Mouse (Mus musculus): Measurements from ENCODE around the gene Hamp.
"Not testable (repeated sequence)": the region's sequence is repeated elsewhere in the genome, so short reads cannot be mapped to it uniquely, and the experiment has no call there.

The Hamp gene

DNA sequence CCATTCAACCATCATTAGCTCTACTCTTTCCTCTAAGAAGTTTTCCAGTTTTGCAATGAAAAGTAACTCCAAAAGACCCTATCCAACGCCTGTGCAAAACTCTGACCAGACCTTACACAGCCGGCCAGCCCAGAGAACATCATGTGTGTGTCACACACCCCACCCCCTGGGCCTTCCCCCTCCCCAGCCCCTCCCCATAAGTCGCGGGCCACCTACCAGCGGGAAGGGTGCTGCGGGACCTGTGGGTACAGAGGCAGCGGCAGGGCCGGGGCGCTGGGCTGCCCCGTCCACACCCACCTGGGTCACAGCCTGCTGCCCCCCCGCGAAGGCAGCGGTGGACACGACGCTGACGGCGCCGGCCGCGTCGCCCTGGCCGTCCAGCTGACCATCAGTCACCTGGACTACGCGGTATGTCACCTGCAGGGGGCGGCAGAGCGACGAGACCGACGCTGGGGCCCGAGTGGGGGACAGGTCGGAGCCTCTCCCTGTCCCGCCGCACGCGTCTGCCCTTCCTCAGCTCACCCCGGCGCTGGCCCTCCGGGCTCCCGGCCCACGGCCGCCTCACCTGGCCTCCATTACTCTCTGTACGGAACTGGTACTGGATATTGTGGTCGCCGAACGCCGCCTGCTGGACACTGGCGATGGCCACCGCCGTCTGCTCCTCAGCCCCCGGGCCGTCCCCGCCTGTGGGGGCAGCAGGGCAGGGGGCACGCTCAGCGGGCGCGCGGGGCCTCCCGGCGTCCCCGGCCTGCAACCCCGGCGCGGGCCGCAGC, 11.9 kb upstream of the Hamp start:
- DNase-seq = peak; percentile 83

DNA sequence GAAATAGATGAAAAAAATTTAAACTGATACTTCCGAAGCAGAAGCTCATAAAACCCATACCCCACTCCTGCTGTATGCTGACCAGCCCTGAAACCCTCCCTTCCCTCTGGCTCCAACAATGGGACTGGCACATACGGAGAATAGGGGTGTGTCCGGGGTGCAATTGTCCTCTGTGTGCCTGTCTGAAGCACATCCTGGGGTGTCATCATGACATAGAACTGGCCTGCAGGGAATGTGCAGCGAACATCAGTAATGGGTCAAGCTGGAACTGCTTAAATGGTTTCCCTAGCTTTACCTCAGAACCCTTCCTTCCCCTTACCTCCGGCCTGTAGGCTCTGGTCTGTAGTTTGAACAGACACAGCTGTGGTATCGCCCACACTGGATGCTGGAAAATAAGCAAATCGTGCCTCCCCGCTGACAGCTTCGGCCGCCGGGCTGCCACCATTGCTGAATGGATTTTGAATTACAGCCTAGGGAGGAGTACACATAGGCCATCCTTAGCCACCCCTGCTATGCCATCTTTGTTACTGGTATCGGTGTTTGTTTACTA, 11.2 kb upstream of the Hamp start:
- DNase-seq = no peak

DNA sequence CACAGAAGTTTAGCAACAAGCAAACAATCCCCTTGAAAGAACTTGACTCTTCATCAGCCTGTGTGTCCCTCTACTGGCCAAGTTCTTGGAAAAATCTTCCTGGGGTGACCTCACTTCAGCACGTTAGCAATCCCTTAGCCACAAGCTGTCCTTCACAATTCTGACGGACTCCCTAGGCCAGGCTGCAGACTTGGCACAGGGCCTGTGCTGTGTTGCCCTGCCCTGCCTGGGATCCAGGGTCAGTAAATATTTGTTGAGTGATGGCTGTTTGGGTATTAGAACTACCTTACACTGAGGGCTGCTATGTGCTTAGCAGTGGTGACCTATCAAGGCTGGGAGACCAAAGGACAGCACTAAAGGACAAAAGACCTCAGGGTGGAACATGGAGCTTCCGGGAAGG, 10.2 kb upstream of the Hamp start:
- DNase-seq = no peak

- DNase-seq = no peak
Measured at GRCm38 (mm10) chr7:30953459-30953858, 9.6 kb upstream of the Hamp start.

GRCm38 (mm10) chr7:30952441-30953265, 8.8 kb upstream of the Hamp start:
- no peak for DNase-seq

- DNase-seq = not testable (repeated sequence)
Measured at GRCm38 (mm10) chr7:30949902-30950301, 6.1 kb upstream of the Hamp start.

DNA sequence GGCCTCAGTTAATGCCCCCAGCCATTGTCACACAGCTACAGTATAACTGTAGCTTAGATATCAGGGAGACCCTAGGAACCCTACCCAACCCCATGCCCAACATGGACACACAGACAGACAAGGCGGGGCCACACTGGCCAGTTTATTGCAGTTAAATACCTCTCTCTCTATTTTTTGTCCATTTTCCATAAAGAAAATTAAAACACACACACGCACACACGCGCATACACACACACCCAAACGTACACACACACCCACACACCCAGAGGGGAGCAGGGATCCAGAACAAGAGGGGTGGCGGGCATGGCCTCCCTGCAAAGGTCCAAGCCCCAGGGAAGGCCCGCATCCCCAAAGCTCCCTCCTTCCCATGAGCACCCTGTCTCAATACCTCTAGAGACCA, 2.0 kb upstream of the Hamp start:
- no peak for DNase-seq

DNA sequence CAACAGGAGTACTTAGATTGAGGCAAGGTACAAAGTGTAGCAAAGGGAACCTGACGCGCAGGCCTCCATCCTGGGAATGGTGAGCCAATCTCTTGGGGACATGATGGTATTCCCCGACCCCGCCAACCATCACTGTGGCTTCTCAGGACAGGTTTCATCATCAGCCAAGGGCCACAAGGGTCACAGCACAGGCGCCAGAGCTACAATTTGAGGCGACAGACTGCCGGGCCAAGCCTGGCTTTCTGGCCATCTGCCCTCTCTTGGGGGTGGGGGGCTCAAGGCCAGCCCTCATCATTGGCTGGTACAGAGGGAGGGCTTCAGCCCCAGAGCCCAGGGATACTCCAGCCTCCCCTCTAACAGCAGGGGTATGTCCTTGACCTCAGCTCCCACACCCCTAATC, 1.6 kb upstream of the Hamp start:
- DNase-seq = not testable (repeated sequence)

DNA sequence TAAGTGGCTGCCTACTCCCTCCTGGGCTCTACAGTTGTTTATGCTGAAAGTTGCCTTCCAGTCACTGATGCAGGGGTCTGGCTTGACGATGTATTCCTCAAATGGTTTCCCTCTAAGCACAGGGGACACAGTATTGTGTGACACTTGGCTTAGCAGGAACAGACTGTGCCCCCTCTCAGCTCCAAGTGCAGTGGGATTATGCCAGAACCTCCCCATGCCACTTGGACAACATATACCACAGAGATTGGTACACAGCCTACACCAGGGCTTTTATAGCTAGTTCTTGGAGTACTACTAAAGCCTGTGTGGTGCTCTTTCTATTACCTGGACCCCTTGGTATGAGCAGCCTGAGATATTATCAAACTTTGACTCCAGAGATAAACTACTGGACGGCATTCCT, 874 bp upstream of the Hamp start:
- not testable (repeated sequence) for DNase-seq

- DNase-seq = not testable (repeated sequence)
Measured at GRCm38 (mm10) chr7:30942365-30942764, 1.5 kb downstream of the Hamp start.

DNA sequence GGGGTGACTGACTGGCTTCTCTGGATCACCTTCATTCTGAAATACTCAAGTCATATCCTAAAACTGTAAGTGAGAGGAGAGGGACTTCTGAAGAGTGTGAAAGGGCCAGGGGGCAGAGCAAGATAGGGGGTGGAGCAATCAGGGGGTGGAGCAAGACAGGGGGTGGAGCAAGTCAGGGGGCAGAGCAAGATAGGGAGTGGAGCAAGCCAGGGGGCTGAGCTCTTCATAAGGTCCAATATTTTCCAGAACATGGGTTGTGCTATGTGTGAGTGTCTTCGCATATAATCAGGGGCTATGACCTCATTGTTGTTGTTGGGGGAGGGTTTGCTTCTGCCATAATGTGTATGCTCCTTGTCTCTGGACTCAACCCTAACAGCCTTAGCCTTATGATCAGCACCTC, 3.8 kb downstream of the Hamp start:
- not testable (repeated sequence) for DNase-seq

DNA sequence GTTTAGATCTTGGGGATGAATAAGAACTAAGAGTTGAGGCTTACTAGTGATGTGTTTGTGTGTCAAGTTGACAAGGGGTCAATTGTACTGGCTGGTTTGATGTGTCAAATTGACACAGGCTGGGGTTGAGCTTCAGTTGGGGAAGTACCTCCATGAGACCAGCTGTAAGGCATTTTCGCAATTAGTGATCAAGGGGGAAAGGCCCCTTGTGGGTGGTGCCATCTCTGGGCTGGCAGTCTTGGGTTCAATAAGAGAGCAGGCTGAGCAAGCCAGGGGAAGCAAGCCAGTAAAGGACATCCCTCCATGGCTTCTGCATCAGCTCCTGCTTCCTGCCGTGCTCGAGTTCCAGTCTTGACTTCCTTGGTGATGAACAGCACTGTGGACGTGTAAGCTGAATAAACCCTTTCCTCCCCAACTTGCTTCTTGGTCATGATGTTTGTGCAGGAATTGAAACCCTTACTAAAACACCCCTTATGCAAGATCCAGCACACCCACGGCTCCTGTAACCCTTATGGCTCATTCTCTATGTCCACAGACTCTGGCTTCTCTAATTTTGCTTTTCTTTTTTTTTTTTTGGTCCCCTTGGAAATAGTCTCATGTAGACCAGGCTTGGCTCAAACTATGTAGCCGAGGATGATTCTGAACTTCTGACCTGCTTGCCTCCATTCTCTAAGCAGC, 8.3 kb downstream of the Hamp start:
- DNase-seq = not testable (repeated sequence)

GRCm38 (mm10) chr7:30924581-30924980, 19.3 kb downstream of the Hamp start, which contains the start of gene Hamp2:
TSS of gene Hamp2 (minus strand) at chr7:30924681.
- not testable (repeated sequence) for DNase-seq

- DNase-seq = no peak
Measured at GRCm38 (mm10) chr7:30924071-30924470, 19.8 kb downstream of the Hamp start.

DNA sequence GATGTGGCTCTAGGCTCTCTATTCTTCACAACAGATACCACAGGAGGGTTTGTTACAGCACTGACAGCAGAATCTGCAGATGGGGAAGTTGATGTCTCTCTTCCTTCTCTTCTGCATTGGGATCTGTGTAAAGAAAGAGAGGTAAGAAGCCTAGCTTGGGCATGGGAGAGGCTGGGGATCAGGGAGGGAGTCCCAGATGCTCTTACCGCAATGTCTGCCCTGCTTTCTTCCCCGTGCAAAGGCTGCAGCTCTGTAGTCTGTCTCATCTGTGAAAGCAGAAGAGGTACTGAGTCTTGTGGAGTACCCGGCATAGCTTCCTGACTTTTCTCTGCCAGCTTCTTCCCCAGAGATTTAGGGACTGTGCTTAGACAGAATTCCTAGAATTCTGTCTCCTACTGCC, 21.3 kb downstream of the Hamp start:
- not testable (repeated sequence) for DNase-seq

DNA sequence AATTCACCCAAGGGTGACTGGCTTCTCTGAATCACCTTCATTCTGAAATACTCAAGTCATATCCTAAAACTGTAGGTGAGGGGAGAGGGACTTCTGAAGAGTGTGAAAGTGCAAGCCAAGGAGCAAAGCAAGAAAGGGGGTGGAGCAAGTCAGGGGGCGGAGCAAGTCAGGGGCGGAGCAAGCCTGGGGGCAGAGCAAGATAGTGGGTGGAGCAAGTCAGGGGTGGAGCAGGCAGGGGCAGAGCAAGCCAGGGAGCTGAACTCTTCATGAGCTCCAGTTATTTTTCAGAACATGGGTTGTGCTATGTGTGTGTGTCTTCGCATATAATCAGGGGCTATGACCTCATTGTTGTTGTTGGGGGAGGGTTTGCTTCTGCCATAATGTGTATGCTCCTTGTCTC, 23.6 kb downstream of the Hamp start:
- peak; percentile 22 for DNase-seq

DNA sequence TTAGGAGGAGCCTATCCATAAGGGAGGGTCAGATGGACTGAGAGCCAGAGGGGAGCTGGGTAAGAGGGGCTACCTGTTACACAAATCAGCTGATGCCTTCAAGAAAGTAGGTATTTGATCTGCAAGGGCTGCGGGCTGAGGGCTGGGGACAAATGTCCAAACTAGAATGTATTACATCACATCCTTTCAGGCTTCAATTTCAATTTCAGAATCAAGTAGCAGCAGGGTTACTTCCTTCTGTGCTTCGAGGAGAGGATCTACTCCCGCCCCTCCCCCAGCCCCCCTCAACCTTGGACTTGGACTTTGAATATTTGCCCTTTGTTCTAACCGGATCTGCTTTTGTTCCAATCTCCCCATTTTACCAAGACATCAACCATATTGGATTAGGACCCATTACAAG, 26.6 kb downstream of the Hamp start:
- DNase-seq = no peak

- DNase-seq = no peak
Measured at GRCm38 (mm10) chr7:30916713-30917112, 27.1 kb downstream of the Hamp start.

GRCm38 (mm10) chr7:30914732-30915131, 29.1 kb downstream of the Hamp start, which contains the start of gene Mag:
TSS of gene Mag (minus strand) at chr7:30914873.
- no peak for DNase-seq

- DNase-seq = no peak
Measured at GRCm38 (mm10) chr7:30909773-30910172, 34.1 kb downstream of the Hamp start.

DNA sequence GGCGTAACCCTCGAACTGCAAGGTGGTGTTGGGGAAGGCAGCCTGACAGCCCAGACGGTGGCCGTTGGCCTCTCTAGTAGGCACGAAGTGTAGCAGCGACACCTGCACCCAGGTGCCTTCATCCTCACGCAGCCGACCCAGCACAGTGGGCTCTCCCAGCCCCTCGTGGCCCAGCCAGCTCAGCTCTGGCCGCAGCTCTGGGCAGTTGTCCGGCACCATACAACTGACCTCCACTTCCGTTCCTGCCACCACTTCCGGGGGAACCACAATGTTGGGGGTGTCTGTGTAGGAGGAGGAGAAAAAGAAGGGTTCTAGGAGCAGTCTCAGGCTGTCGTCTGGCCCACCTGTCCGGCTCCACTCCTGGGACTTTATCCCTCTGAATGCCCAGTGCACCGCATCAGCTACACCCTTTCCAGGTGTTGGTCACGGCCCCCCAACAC, 34.8 kb downstream of the Hamp start:
- DNase-seq = no peak

- no peak for DNase-seq
Measured at GRCm38 (mm10) chr7:30908277-30908991, 35.4 kb downstream of the Hamp start.
